Mouse (Mus musculus) kidney, adult 2 months (tissue): ENCODE results near the gene Tmem235.

Experiments used
- CTCF ChIP-seq: fragments of 200-500 bp; conservative IDR thresholded peaks from 2 replicates; pipeline ENCODE4 v1.5.1; 2011; ENCODE audit warnings: low read depth, mild to moderate bottlenecking, control low read depth, low read length, moderate library complexity, mixed read lengths; ENCODE audit not compliant: insufficient read depth, insufficient read length
- POLR2A ChIP-seq: fragments of 200-500 bp; IDR thresholded peaks from one replicate; pipeline ENCODE4 v1.6.1; 2011; ENCODE audit warnings: low read depth, low read length, control low read depth

- TF ChIP-seq CTCF = no peak
- no peak for TF ChIP-seq POLR2A
These were observed 34.1 kb downstream of the Tmem235 start for GRCm38 (mm10) chr11:117894676-117895075.
